Mouse (Mus musculus) kidney, adult 2 months (tissue): ENCODE measurements at regions not wholly inside any gene's neighbourhood (a gene's known extent, or its start where the extent isn't known, plus 50 kb on each side); places are given as distances from the start of the nearest gene placed in this dataset.

ENCODE experiments used
- CTCF ChIP-seq: fragments of 200-500 bp; conservative IDR thresholded peaks from 2 replicates; pipeline ENCODE4 v1.5.1; 2011; ENCODE audit warnings: low read depth, mild to moderate bottlenecking, control low read depth, low read length, moderate library complexity, mixed read lengths; ENCODE audit not compliant: insufficient read depth, insufficient read length
- POLR2A ChIP-seq: fragments of 200-500 bp; IDR thresholded peaks from one replicate; pipeline ENCODE4 v1.6.1; 2011; ENCODE audit warnings: low read depth, low read length, control low read depth

DNA sequence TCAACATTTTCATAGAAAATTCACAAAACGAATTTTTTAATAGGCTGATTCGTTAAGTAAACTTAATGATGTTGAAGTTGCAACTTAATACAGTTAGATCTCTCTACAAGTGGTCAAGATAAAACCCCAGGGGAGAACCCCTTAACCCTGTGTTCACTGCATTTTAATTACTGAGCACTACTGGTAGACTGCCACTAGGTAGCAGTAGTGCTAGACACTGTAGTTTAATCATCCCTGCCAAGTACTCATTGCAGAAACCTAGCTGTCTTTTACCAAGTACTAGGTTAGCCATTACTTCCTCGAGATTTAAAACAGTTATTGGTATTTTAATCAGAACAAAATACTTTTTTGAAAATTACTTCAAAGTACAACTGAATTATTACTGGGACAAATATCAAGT lies 218.1 kb upstream of the Mms22l start:
- TF ChIP-seq POLR2A (no peak), CTCF (no peak)
